Mouse (Mus musculus): Measurements from ENCODE around the gene Tpst1.

Tpst1 gene

DNA sequence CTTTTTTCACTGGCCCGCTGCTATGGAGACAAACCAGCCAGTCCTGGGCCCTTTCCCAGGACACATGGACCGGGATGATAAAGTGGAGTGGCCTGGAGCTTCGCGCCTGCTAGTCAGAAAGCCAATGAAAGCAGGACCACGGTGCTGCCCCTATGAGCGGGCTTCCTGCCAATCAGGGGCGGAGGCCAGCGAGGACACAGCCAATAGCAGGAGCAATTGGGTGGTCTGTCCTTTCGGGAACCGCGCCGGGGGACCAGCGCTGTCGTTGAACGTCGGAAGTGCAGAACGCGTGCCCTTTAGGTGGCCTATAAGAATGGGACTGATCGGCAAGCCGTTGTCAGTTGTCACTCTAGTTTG lies 70.8 kb downstream of the Tpst1 start:
- DNase-seq (ENCODE audit: low spot score in 2 of 2): peak; percentile 62 to 69

DNA sequence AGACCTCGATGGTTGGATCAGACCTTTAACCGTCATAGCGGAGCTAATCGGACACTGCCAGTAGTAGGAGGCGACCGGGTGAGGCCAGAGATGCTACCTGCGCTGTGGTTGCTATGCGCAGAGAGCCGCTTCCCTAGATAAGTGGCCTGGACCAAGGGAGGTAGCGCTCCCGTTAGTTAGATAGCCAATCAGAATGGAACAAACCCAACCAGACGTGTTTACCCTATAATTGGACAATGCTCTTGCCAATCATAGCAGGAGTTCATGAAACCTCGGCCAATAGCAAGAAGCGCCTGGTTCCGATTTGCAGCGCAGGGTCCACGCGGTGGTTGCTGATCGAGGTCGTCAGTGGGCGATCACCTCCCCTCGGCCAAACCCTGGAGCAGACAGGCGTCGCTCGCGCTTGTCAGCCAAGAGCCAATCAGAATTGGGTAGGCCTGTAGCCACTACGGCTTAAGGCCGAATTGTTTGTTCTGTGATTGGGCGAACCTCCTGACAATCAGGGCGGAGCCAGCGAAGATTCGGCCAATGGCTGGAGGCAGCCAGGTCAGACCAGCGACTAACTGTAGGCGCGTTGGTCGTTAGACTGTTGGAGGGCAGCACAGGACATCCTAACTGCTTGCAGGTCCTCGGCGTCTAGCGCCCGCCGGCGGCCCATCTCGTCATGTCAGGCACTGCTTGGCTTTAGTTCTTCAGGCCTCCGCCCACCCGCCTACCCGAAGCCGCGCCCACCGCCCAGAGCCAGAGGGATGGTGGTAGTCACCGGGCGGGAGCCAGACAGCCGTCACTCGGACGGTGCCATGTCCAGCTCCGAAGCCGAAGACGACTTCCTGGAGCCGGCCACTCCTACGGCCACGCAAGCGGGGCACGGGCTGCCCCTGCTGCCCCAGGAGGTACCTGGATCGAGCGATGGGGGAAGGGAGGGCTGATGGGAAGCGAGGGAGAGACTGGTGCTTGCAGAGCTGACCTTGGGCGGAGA lies 71.5 kb downstream of the Tpst1 start, which contains the start of gene Kctd7:
TSS of gene Kctd7 (plus strand) at position 528 of the 979 bp plus-strand sequence.
- DNase-seq (ENCODE audit: low spot score in 2 of 2): peak; percentile 86 to 88

DNA sequence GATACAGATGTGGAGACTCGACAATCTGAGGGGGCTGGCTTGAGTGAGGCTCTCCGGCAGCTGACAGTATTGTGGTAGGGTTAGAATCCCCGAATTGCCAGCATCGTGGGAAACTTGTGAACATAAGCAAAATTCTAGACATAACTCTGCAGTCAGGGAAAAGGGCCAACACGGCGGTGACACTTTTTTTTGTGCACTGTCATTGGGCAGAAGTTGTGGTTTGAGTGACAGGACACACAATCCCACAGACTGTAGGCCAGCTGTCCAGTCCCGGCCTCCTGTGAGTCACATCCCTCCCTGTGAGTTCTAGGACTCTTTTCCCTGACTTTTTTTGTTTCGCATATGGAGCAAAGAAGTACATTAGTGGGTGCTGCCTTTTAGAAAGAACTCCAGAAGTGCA lies 72.8 kb downstream of the Tpst1 start:
- no peak for DNase-seq (ENCODE audit: low spot score in 2 of 2)

DNA sequence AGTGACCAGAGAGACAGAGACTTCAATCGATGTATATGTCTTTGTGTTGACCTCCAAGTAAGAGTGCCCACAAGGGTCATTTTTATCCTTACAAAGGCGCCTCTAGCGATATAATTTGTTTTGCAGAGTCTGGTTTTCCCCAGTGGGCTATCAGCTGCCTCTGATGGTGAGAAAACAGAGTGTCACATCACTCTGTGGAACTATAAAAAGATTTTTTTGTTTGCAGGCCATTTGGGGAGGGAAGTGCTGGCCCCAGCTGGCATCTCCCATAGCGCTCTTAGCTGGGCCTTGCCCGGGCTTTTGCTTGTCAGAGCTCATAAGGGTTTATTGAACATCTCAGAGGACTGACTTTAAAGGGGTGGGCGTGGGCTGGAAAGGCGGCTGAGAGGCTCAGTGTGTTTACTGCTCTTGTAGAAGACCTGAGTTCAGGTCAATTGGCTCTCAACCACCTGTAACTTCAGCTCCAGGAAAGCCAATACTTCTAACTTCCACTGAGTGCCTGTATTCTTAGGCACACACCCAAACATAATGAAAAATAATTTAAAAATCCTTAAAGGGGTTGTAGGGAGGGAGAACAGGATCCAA lies 76.7 kb downstream of the Tpst1 start:
- no peak for DNase-seq (ENCODE audit: low spot score in 2 of 2)

DNA sequence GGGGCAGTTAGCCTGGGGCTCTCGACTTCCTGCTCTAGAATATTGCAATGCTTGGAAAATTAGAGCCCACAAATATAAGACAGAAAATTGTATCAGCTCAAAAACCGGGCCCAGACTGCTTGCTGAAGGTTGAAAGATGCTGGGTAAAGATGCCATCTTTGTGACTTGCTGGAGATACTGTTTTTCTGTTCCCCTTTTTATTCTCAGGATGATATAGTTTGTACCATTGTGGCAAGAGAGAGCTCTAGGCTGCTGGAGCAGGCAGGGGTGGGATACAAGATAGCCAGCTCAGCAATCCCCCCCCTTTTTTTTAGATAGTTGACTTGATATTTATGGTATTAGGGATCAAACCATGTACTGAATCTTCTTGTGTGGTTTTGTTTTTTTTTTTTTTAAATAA lies 81.2 kb downstream of the Tpst1 start:
- DNase-seq (ENCODE audit: low spot score in 2 of 2): no peak

DNA sequence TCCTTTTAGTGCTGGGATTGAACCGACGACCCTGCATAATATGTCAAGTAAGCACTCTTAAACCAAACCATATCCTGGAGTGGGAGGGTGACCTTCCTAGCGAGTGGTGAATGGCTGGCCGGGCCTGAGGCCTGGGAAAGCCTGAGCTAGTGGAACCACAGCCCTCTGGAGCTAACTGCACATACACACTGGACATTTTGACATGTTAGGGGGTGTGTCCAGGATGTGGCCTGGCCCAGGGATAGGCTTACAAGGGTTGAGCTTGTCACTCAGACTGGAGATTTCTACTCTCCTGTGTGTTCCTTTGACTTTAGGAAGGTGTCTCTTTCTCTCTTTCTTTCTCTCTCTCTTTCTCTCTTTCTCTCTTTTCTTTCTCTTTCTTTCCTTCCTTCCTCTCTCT lies 85.4 kb downstream of the Tpst1 start:
- no peak for DNase-seq (ENCODE audit: low spot score in 2 of 2)

DNA sequence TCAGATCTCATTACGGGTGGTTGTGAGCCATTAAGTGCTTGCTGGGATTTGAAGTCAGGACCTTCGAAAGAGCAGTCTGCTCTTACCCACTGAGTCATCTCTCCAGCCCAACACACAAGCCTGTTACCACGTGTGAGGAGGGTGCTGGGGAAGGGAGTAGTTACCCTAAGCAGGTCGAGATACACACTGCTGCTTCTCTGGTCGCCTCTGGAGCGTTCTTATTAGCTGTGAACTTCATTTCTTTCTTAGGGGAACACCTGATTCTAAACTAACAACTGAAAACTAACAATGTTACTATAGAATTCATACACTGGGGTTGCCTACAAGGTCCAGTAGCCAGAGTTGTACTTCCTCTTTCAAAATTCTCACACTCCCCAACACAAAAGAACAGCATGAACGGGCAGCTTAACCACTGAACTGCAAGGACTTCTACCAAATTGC lies 86.7 kb downstream of the Tpst1 start:
- no peak for DNase-seq (ENCODE audit: low spot score in 2 of 2)

DNA sequence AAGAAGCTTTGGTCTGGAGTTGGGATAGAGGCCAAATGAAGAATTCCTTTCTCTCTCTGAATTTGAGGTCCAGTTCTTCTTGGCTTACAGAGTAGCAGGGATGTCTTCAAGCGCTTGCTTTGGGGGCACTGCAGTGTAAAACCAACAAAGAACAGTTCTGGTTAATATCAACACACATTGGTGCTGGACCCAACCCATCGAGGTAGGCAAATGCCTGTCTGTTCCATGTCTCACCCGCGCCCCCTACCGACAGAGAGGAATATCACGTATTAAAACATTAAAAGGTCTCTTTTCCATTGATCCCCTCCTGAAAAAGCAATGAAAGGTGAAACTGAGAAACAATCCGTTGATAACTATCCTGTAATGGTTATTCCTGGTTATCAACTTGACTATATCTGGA lies 90.5 kb downstream of the Tpst1 start:
- DNase-seq (ENCODE audit: low spot score in 2 of 2): peak; percentile 67 to 82

DNA sequence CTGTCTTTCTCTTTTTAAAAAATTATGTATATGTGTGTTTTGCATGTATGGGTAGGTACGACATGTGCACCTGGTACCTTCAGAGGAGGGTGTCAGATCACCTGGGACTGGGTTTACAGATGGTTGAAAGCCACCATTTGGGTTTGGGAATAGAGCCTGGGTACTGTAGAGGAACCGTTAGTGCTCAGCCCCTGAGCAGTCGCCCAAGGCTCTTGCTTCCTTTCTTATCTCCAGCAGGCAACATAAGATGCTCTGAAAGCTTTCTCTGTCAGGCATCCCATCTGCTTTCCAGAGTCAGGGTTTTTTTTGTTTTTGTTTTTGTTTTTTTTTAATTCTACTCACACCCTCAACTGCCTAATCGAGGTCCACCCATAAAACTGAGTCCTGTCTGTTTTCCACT lies 92.1 kb downstream of the Tpst1 start:
- no peak for DNase-seq (ENCODE audit: low spot score in 2 of 2)

DNA sequence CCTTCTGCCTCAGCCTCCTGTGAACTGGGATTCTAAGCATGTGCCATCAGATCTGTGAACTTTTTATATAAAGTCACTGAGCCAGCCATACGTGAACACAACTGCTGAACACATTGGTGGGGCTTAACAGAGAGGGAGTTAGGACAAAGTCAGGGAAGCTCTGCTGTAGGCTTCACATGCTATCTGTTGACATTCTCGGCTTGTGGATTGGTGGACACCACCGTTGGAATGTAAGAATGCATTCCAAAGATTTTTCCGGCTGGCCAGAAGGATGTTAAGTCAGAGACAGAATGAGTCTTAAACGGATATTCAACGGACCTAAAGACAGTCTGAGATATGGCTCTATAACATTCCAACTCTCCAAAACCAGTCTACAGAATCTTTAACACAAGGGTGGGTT lies 96.0 kb downstream of the Tpst1 start:
- DNase-seq (ENCODE audit: low spot score in 2 of 2): no peak

DNA sequence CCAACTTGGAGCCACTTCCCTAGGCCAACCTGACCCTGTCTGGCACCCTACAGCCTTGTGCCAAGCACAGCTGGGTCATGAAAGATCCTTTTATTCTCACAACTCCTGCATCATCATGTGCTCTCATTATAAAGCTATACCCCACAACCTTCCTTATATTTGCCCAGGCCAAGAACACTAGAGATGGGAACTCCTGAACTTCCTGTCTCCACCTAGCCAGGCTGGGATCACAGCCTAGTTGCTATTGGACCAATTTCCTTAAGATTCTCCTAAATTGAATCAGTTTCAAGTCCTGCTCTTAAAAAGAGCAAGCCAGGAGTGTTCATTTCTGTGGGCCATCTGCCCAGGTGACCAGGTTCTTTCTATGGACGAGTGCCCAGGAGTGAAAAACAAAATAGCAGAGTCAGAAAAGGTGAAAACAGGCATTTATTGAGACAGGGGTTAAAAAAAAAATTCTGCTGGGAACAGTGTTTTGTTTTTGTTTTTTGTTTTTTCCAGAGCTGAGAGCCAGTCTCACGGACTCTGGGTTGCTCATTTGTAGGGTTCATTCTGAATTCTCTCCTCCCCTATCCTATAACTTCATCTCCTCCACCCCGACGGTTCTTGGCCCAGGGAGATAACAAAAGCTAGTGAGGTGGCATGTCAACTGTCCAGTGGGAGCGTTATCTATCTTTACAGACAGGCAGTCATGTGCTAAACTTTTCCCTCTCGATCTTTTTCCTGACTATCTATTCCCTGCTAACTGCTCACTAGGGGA lies 97.7 kb downstream of the Tpst1 start:
- DNase-seq (ENCODE audit: low spot score in 2 of 2): no peak

DNA sequence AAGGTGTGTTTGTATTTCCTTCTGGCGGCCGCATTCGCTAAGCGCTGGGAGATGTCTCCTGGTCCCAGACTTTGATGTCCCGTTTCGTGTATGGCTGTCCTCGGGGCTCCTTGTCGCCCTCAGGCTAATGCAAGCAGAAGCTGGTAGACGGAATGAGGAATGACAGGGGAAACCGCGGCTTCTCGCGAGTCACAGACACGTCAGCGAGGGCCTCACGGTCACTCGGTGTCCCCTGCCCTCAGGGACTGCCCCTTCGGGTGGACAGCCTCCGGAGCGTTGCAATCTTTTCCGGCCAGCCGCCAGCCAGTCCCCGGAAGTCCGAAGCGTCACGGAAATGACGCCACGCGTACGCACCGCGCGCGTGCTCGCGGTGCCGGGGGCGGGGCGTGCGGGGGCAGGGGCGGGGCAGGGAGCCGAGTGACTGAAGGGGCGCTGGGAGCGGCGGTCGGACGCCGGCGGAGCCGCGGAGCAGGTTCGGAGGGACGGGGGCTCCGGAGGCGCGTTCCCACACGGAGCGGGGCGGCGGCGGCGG lies 98.4 kb downstream of the Tpst1 start, which contains the start of gene Rabgef1:
TSS of gene Rabgef1 (plus strand) at position 376 of the 532 bp plus-strand sequence.
- peak; percentile 84 to 90 for DNase-seq (ENCODE audit: low spot score in 2 of 2)

DNA sequence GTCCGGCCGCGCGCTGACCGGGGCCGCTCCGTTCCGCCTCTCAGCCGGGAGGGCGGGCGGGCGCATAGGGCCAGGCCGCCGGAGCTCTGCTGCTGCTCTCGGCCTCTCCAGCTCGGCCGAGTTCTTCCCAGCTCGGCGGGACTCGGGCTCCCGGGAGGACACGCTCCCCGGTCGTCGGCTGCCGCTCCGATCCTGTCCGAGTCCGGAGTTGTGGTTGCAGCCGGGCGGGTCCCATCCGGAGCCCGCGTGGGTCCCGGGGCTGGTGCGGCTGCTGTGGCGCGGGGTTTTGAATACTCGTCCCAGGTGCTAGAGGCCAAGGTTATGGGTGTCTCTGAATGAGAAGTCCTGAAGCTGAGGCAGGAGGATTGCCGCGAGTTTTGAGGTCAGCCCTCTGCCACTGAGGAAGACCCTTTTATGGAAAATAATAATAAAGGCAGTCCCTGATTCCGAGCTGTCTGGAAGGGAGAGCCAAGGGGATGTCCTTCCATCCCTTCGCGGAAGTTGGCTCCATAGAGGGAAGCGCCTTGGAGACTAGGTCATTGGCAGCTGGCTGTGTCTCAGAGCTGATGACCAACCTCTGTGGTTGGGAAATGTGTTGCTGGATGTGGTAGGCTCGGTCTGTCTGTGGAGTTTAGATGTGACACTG lies 99.0 kb downstream of the Tpst1 start:
- peak; percentile 25 to 53 for DNase-seq (ENCODE audit: low spot score in 2 of 2)

DNA sequence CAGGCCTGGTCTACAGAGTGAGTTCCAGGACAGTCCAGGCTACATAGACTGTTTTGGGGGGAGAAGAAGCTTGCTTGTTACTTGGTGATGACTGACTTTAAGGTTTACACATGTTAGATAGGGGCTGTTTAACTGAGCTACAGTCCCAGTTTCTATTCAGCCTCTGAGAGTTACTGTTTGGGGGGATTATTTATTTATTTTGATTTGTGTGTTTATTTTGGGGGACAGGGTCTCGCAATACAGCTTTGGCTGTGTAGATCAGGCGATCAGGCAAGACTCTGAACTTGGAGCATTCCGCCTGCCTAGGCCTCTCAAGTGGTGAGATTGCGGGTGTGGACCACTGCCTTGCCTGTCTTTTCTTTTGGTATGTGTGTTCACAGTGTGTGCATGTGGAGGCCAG lies 99.9 kb downstream of the Tpst1 start:
- DNase-seq (ENCODE audit: low spot score in 2 of 2): no peak

DNA sequence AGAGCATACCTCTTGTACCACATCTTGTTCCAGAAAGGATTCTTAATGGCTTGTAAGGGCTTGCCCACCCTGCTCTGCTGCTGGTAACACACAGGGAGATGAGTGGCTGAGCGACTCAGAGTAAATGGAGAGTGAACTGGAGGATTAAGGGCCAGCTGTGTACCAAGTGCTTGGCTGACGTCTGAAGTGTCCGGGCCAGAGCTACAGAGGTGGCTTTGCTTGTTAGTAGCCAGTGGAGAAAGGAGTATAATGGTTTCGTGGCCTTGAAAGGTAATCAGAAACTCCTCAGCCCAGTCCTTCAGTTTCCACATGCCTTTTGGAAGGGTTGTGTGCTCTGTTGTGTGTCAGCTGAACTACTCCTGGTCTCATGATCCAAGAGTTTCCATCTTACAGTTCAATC lies 104.7 kb downstream of the Tpst1 start:
- DNase-seq (ENCODE audit: low spot score in 2 of 2): no peak

DNA sequence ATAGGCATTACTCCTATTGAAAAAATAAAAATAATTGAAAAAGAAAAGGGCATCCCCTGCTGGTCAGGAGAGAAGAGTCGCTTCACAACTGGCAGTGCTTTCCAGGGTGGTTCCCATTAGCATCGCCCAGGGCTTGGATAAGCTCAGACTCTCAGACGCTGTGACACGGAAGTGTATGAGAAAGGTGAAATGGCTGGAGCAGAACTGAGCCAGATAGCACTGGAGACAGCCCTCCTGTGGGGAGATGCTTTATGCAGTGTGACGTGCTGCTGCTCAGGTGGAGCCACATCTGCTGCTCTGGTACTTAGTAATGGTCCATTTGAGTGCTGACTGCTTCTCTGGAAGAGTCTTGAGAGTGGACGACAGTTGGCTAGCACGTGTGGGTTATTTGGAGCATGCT lies 107.2 kb downstream of the Tpst1 start:
- no peak for DNase-seq (ENCODE audit: low spot score in 2 of 2)

DNA sequence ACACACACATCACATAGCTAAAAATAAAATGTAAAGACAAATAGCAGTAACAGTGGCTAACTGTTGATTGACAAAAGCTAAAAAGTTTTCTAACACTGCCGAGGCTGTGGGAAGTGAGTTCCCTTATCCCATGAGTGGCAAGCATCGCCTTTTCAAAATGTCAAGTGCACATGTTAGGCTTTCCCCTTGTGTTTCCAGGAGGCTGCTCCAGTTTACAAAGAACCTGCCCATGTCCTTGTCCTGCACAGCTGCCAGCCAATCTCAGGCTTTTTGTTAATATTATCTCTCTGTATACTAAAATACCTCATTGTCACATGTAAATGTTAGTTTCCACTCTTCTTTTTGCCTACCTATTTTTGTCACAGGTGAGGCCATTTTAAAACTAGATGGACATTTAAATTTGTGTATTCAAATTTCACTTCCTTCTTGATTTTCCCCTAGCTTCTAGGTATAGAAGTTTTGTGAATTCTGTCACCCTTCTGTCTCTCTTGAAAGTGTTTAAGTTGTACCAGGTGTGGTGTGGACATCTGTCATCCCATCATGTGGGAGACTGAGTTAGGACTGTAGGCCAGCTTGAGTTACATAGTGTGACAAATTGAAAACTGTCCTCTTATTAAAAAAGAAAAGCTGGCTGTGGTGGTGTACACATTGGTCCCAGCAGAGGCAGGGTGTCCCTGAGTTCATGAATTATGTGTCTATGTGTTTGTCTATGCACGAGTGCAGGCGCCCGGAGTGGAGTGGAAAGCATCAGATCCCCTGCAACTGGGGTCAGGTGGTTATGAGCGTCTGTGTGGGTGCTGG lies 108.8 kb downstream of the Tpst1 start:
- no peak for DNase-seq (ENCODE audit: low spot score in 2 of 2)

DNA sequence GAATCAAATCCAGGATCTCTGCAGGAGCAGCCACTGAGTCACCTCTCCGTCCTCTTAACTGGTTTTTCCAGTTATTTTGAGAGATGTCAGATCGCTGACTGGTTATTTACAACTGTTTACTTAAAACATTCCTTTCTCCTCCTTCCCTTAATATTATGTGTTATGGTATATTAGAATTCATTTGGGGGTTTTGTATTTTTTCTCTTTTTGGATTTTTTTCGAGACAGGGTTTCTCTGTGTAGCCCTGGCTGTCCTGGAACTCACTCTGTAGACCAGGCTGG lies 109.4 kb downstream of the Tpst1 start:
- DNase-seq (ENCODE audit: low spot score in 2 of 2): no peak

DNA sequence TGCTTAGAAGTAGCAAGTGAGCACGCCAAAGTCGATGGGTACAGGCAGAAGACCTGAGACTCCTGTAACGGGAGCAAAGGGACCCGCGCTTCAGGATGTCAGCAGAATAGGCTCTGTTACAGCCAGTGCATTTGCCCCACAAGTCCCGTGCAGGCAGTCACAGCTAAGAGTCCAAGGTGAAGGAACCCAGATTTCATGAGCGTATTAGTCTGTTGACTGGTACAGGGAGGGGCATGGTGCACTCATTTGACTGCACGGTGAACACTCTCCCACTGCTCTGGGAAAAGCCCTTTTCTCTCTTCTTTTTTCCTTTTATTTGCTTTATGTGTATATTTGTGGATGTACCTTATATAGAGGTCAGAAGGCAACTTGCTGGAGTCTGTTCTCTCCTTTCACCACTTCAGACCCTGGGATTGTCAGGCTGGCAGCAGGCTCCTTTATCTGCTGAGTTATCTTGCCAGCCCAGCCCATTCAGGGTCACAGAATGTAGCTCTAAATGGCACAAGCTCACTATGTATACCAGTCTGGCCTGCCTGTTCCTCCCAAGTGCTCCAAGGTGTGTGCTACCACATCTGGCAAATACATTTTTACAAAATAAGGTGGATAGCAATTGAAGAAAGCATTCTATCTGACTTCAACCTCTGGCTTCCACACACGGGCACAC lies 111.2 kb downstream of the Tpst1 start:
- DNase-seq (ENCODE audit: low spot score in 2 of 2): no peak

DNA sequence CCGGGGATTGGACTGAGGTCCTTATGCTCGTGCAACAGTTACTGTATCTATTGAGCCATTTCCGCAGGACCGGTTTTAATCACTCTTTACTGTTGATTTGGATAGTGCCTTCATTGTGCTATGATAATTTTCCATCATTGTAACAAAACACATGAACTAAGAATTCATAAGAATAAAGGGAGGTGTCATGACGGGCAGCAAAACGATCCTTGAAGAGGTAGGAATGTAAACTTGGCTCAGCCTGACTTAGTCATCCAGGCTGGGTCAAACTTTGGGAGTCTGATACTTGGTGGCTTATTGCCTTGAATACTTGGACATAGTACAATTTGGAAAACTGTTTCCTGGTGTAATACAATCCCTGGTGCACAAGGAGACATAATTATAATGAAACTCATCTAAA lies 112.2 kb downstream of the Tpst1 start:
- no peak for DNase-seq (ENCODE audit: low spot score in 2 of 2)

Data from spleen, postnatal 14 days (tissue).